In genomic region chr5:102744051-102744450, GRCm38 (mm10) we compare ENCODE assay signal across 29 mouse cellular contexts.
DNase-seq lines count a peak whose midpoint lies in the region; ATAC-seq lines count a peak whose summit lies in the region.
"Had no signal": no experiment of that assay in that cellular context is flagged by ENCODE, and none has a peak within 500 bp of the region (broad histone marks: within the 10 kb centered on the region; RNA-seq: fewer than 3 reads in every experiment).

No protein-coding gene starts in this region.

- H3K36me3 ChIP-seq in kidney, embryonic 16.5 days (ENCODE audit: insufficient read depth, low read length): no peaks in the 10 kb centered on the region
- H3K36me3 ChIP-seq in limb, embryonic 11.5 days (ENCODE audit: control insufficient read depth, insufficient read depth, low read length): no peaks in the 10 kb centered on the region
- no peaks in the 10 kb centered on the region for H3K36me3 ChIP-seq in limb, embryonic 10.5 days
- H3K36me3 ChIP-seq in limb, embryonic 13.5 days: no peaks in the 10 kb centered on the region
- H3K36me3 ChIP-seq: embryonic facial prominence, embryonic 13.5 days; embryonic facial prominence, embryonic 15.5 days; forebrain, embryonic 10.5 days; forebrain, embryonic 12.5 days; G1E had no signal

- no peaks in the 10 kb centered on the region for H3K27me3 ChIP-seq in kidney, embryonic 16.5 days (ENCODE audit: insufficient read depth, low read length)
- H3K27me3 ChIP-seq in limb, embryonic 11.5 days (ENCODE audit: control insufficient read depth, insufficient read depth, low read length): no peaks in the 10 kb centered on the region
- no peaks in the 10 kb centered on the region for H3K27me3 ChIP-seq in limb, embryonic 10.5 days (ENCODE audit: low read depth, poor library complexity, severe bottlenecking)
- peaks cover 14% of the 10 kb centered on the region; the same call in 1 of the 2 replicates for H3K27me3 ChIP-seq in limb, embryonic 13.5 days
- H3K27me3 ChIP-seq: CH12.LX; embryonic facial prominence, embryonic 13.5 days; embryonic facial prominence, embryonic 15.5 days; forebrain, embryonic 12.5 days; Patski had no signal

- peaks cover 25% of the 10 kb centered on the region for H3K4me1 ChIP-seq in kidney, embryonic 16.5 days (ENCODE audit: insufficient read depth, low read length)
- H3K4me1 ChIP-seq in limb, embryonic 11.5 days (ENCODE audit: control insufficient read depth, insufficient read depth, low read length): peaks cover 7% of the 10 kb centered on the region; the same call in 1 of the 2 replicates
- peaks cover 31% of the 10 kb centered on the region for H3K4me1 ChIP-seq in limb, embryonic 10.5 days
- H3K4me1 ChIP-seq in limb, embryonic 13.5 days: peaks cover 21% of the 10 kb centered on the region
- H3K4me1 ChIP-seq: forebrain, embryonic 12.5 days had no signal

- DNase-seq in heart, adult 11 months: peak; percentile 73
- no peak for DNase-seq in heart, postnatal 36 days
- no peak for DNase-seq in kidney, adult 8-10 months
- DNase-seq in limb, embryonic 11.5 days (ENCODE audit: low spot score): no peak
- no peak for DNase-seq in limb, embryonic 10.5 days (ENCODE audit: low spot score)
- DNase-seq in cerebellum, postnatal 25 days: no peak
- DNase-seq: adrenal gland, adult 8-10 months; adrenal gland, postnatal 14 days; adrenal gland, postnatal 36 days; B cell, adult 2 months; cerebellum, adult 11-12 months; cerebellum, adult 2 months; cerebellum, adult 9-10 months; cerebellum, postnatal 10 days; cerebellum, postnatal 36 days; embryo, embryonic 11 days had no signal

- ATAC-seq in kidney, embryonic 16.5 days (ENCODE audit: low FRiP score, low TSS enrichment): no peak
- no peak for ATAC-seq in limb, embryonic 11.5 days (ENCODE audit: insufficient number of reproducible peaks, low FRiP score, low TSS enrichment, low read depth)
- ATAC-seq in limb, embryonic 13.5 days (ENCODE audit: low FRiP score, low read depth): 0 out of 2 replicates have a peak, but pooled peaks have one; percentile 24
- ATAC-seq: activated CD4-positive, CD25-positive, alpha-beta regulatory T cell, adult 4 months; CD4-positive, CD25-positive, alpha-beta regulatory T cell, adult 4 months; forebrain, embryonic 14.5 days; Patski had no signal

- H3K4me3 ChIP-seq in kidney, embryonic 16.5 days (ENCODE audit: low read length): no peak overlapping the region
- no peak overlapping the region for H3K4me3 ChIP-seq in limb, embryonic 11.5 days (ENCODE audit: low read depth, low read length)
- H3K4me3 ChIP-seq in limb, embryonic 10.5 days: no peak overlapping the region
- H3K4me3 ChIP-seq in limb, embryonic 13.5 days: no peak overlapping the region
- H3K4me3 ChIP-seq: embryonic facial prominence, embryonic 13.5 days; embryonic facial prominence, embryonic 15.5 days; erythroblast, embryonic 14.5 days; forebrain, embryonic 10.5 days; forebrain, embryonic 12.5 days had no signal

- 62% methylated on average over 4 of the region's 4 CpGs for WGBS in kidney, embryonic 16.5 days
- WGBS in limb, embryonic 11.5 days: 57% methylated on average over 4 of the region's 4 CpGs
- 80% methylated on average over 4 of the region's 4 CpGs for WGBS in limb, embryonic 10.5 days
- WGBS in limb, embryonic 13.5 days: 40% methylated on average over 4 of the region's 4 CpGs

- 0 out of 2 replicates have a peak overlapping the region, but pooled peaks have one; percentile 36 for H3K27ac ChIP-seq in kidney, embryonic 16.5 days (ENCODE audit: low read length)
- 0 out of 2 replicates have a peak overlapping the region, but pooled peaks have one; percentile 33 for H3K27ac ChIP-seq in limb, embryonic 11.5 days (replicated peaks; ENCODE audit: low read depth, low read length)
- H3K27ac ChIP-seq in limb, embryonic 10.5 days: no peak overlapping the region
- peak overlapping the region; percentile 6; the same call in 1 of the 2 replicates for H3K27ac ChIP-seq in limb, embryonic 13.5 days
- H3K27ac ChIP-seq: embryonic facial prominence, embryonic 13.5 days; embryonic facial prominence, embryonic 15.5 days; forebrain, embryonic 10.5 days; forebrain, embryonic 12.5 days had no signal

- no peak overlapping the region for H3K9ac ChIP-seq in kidney, embryonic 16.5 days (replicated peaks; ENCODE audit: low read length)
- H3K9ac ChIP-seq in limb, embryonic 11.5 days (ENCODE audit: low read length): no peak overlapping the region
- no peak overlapping the region for H3K9ac ChIP-seq in limb, embryonic 13.5 days
- H3K9ac ChIP-seq: embryonic facial prominence, embryonic 13.5 days; embryonic facial prominence, embryonic 15.5 days; forebrain, embryonic 12.5 days had no signal

- intact Hi-C loops in heart, postnatal 36 days (cut with DNase I): no loop called here

- no peak overlapping the region for H3K4me2 ChIP-seq in kidney, embryonic 16.5 days (replicated peaks; ENCODE audit: low read depth, low read length)
- no peak overlapping the region for H3K4me2 ChIP-seq in limb, embryonic 11.5 days (ENCODE audit: low read depth, severe bottlenecking)
- H3K4me2 ChIP-seq in limb, embryonic 13.5 days (replicated peaks): no peak overlapping the region; the same call in 1 of the 2 replicates
- H3K4me2 ChIP-seq: embryonic facial prominence, embryonic 13.5 days; embryonic facial prominence, embryonic 15.5 days; forebrain, embryonic 12.5 days had no signal

- H3K9me3 ChIP-seq in kidney, embryonic 16.5 days (ENCODE audit: low read length): no peaks in the 10 kb centered on the region
- H3K9me3 ChIP-seq in limb, embryonic 11.5 days (ENCODE audit: control insufficient read depth, low read length): no peaks in the 10 kb centered on the region
- no peaks in the 10 kb centered on the region for H3K9me3 ChIP-seq in limb, embryonic 10.5 days (replicated peaks)
- H3K9me3 ChIP-seq in limb, embryonic 13.5 days: no peaks in the 10 kb centered on the region
- H3K9me3 ChIP-seq: embryonic facial prominence, embryonic 13.5 days; embryonic facial prominence, embryonic 15.5 days; forebrain, embryonic 10.5 days; forebrain, embryonic 12.5 days had no signal
